Comparison of ENCODE assay signal across 16 mouse cellular contexts in the genomic region with DNA sequence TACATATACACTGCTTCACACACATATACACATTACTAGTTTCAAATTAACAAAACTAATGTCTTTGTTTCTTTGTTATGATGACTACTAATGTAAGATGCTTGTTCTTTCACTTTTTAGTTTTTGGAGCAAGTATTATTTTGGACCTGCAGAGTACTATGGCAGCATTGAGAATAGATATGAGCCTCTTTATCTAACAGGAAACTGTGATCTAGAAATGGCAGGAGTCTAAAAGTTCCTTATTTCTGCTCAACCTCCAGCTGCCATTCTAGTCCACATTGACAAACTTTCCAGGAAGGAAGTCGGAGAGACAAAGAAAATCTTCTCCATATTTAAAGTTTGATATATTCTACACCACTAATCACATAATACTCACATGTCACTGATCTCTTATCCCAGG.
"Had no signal": no experiment of that assay in that cellular context is flagged by ENCODE, and none has a peak within 500 bp of the region (broad histone marks: within the 10 kb centered on the region; RNA-seq: fewer than 3 reads in every experiment).

No protein-coding gene starts in this region.

- H3K4me3 ChIP-seq: neural tube, embryonic 13.5 days; neural tube, embryonic 15.5 days; stomach, embryonic 15.5 days had no signal

- H3K9me3 ChIP-seq: neural tube, embryonic 13.5 days; neural tube, embryonic 15.5 days; stomach, embryonic 15.5 days had no signal

- H3K9ac ChIP-seq: neural tube, embryonic 13.5 days; neural tube, embryonic 15.5 days; stomach, embryonic 15.5 days had no signal

- H3K27ac ChIP-seq: neural tube, embryonic 13.5 days; neural tube, embryonic 15.5 days; stomach, embryonic 15.5 days; stomach, postnatal 0 days had no signal

- H3K4me1 ChIP-seq: neural tube, embryonic 13.5 days; neural tube, embryonic 15.5 days; stomach, embryonic 15.5 days had no signal

- H3K27me3 ChIP-seq: neural tube, embryonic 13.5 days; neural tube, embryonic 15.5 days; stomach, embryonic 15.5 days had no signal

- H3K36me3 ChIP-seq: neural tube, embryonic 13.5 days; neural tube, embryonic 15.5 days; stomach, embryonic 15.5 days had no signal

- DNase-seq: retina, postnatal 1 day; right cerebral cortex, adult 18-20 months; right cerebral cortex, postnatal 14 days; right cerebral cortex, postnatal 25 days; right cerebral cortex, postnatal 4 days; spleen, adult 18-20 months; thymus, adult 18-20 months; thymus, adult 2 months; thymus, postnatal 14 days; thymus, postnatal 25 days; thymus, postnatal 36 days; thymus, postnatal 4 days had no signal
